Mouse (Mus musculus): ENCODE results near the gene Cmss1. TPM values are rescaled to one million over a fixed set of nuclear protein-coding genes. Genes with fewer than 3 reads are reported as not detected.

Cmss1 gene
- polyA plus RNA-seq, 1 experiment from 2014 or later, result 41.0 TPM

- Histone ChIP-seq H3K27ac (ENCODE audit: low read depth, low read length) (no peak overlapping the region), H3K27me3 (replicated peaks; ENCODE audit: control insufficient read depth, insufficient read depth, low read length) (no peaks in the 10 kb centered on the region), H3K4me3 (ENCODE audit: low read depth, low read length) (no peak overlapping the region), H3K9me3 (replicated peaks; ENCODE audit: control insufficient read depth, low read length) (no peaks in the 10 kb centered on the region), H3K9ac (ENCODE audit: low read length) (no peak overlapping the region), H3K4me1 (ENCODE audit: control insufficient read depth, insufficient read depth, low read length) (no peaks in the 10 kb centered on the region), H3K36me3 (ENCODE audit: control insufficient read depth, insufficient read depth, low read length) (no peaks in the 10 kb centered on the region), H3K4me2 (ENCODE audit: low read length) (no peak overlapping the region)
- 90% methylated on average over 7 of the region's 7 CpGs for WGBS
- no peak for DNase-seq (ENCODE audit: low spot score)
- ATAC-seq, result no peak
Measured at GRCm38 (mm10) chr16:57375248-57375837, 231.3 kb downstream of the Cmss1 start.

GRCm38 (mm10) chr16:57372156-57372555 lies 234.5 kb downstream of the Cmss1 start:
- 86% methylated on average over 3 of the region's 3 CpGs for WGBS
- DNase-seq (ENCODE audit: low spot score) (no peak), ATAC-seq (no peak)
- Histone ChIP-seq H3K9ac (ENCODE audit: low read length) (no peak overlapping the region), H3K4me2 (ENCODE audit: low read length) (no peak overlapping the region), H3K27me3 (replicated peaks; ENCODE audit: control insufficient read depth, insufficient read depth, low read length) (no peaks in the 10 kb centered on the region), H3K27ac (ENCODE audit: low read depth, low read length) (no peak overlapping the region), H3K4me1 (ENCODE audit: control insufficient read depth, insufficient read depth, low read length) (no peaks in the 10 kb centered on the region), H3K4me3 (ENCODE audit: low read depth, low read length) (no peak overlapping the region), H3K36me3 (ENCODE audit: control insufficient read depth, insufficient read depth, low read length) (no peaks in the 10 kb centered on the region), H3K9me3 (replicated peaks; ENCODE audit: control insufficient read depth, low read length) (no peaks in the 10 kb centered on the region)

DNA sequence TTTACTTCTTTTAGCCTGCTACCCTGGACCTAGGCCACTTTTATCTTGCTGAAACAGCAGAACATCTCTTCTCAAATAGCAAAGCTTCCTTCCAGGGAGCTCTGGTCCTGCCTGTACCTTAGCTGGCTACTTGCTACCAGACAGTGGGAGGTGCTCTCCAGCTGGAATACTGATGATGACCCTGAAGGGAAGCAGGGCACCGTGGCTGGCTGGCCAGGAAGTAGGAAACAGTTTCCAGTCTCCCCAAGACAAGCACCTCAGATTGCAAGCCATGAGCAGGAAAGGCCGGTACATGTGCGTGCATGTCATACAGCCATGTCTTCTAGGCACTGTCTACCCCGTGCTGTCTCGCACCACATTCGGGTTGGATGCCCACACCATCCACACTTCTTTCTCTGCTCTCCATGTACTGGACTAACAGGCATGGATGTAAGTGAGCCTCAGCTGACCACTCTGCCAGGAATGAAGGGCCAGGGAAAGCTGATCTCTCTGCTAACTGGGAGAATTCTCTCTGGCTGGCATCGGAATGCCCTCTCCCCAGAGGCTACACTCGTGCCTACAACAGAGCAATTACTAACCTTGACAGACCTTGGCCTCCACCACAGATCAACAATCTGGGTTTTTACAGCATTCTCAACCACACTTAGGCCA lies 236.7 kb downstream of the Cmss1 start:
- Histone ChIP-seq H3K4me1 (ENCODE audit: control insufficient read depth, insufficient read depth, low read length) (no peaks in the 10 kb centered on the region), H3K4me3 (ENCODE audit: low read depth, low read length) (no peak overlapping the region), H3K9me3 (replicated peaks; ENCODE audit: control insufficient read depth, low read length) (no peaks in the 10 kb centered on the region), H3K9ac (ENCODE audit: low read length) (no peak overlapping the region), H3K36me3 (ENCODE audit: control insufficient read depth, insufficient read depth, low read length) (no peaks in the 10 kb centered on the region), H3K4me2 (ENCODE audit: low read length) (no peak overlapping the region), H3K27me3 (replicated peaks; ENCODE audit: control insufficient read depth, insufficient read depth, low read length) (no peaks in the 10 kb centered on the region), H3K27ac (ENCODE audit: low read depth, low read length) (no peak overlapping the region)
- DNase-seq (ENCODE audit: low spot score), result no peak
- 91% methylated on average over 8 of the region's 8 CpGs for WGBS
- no peak for ATAC-seq

DNA sequence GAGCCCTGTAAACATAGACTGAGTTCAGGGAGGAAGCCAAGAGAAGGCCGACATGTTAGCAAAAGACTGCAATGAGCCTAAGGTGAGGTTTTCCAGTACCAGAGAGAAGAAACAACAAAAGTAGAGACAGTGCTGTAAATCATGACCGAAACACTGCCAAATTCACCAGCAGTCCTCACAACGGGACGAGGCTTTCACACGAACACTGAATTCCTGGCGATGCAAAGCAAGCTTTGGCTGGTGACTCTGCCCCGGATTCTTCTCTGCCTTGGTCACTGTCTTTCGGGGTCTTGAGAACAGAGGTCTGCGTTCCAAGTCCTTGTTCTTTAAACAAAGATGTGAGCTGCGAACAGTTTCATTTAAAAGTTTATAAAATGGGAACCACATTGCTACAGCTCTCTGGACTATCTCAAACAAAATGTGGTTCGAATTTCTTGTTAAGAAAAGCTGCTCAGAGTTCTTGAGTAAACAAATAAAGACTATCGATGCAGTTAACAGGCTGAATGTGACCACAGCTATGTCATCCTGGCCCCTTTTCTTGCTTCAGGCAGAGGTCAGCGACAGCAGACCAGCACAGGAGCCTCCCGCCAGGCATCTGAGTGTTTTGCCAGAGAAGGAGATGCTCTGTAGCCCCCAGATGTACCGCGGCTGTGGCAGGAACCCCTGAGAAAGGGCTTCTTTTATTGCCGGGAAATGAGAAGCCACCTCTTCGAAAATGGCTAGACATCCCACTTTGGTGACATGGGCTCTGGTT lies 239.5 kb downstream of the Cmss1 start:
- Histone ChIP-seq H3K4me1 (ENCODE audit: control insufficient read depth, insufficient read depth, low read length) (no peaks in the 10 kb centered on the region), H3K36me3 (ENCODE audit: control insufficient read depth, insufficient read depth, low read length) (no peaks in the 10 kb centered on the region), H3K9me3 (replicated peaks; ENCODE audit: control insufficient read depth, low read length) (no peaks in the 10 kb centered on the region), H3K27me3 (replicated peaks; ENCODE audit: control insufficient read depth, insufficient read depth, low read length) (no peaks in the 10 kb centered on the region), H3K4me3 (ENCODE audit: low read depth, low read length) (no peak overlapping the region), H3K4me2 (ENCODE audit: low read length) (no peak overlapping the region), H3K9ac (ENCODE audit: low read length) (no peak overlapping the region), H3K27ac (ENCODE audit: low read depth, low read length) (no peak overlapping the region)
- 89% methylated on average over 18 of the region's 18 CpGs for WGBS
- no peak for DNase-seq (ENCODE audit: low spot score)
- no peak for ATAC-seq

GRCm38 (mm10) chr16:57366141-57366540 lies 240.5 kb downstream of the Cmss1 start:
- no peak overlapping the region for H3K4me2 ChIP-seq (ENCODE audit: low read length)
- no peaks in the 10 kb centered on the region for H3K27me3 ChIP-seq (replicated peaks; ENCODE audit: control insufficient read depth, insufficient read depth, low read length)
- no peak overlapping the region for H3K4me3 ChIP-seq (ENCODE audit: low read depth, low read length)
- 82% methylated on average over 6 of the region's 6 CpGs for WGBS
- no peak for ATAC-seq
- H3K36me3 ChIP-seq (ENCODE audit: control insufficient read depth, insufficient read depth, low read length), result no peaks in the 10 kb centered on the region
- no peaks in the 10 kb centered on the region for H3K9me3 ChIP-seq (replicated peaks; ENCODE audit: control insufficient read depth, low read length)
- no peak overlapping the region for H3K9ac ChIP-seq (ENCODE audit: low read length)
- DNase-seq (ENCODE audit: low spot score), result no peak
- H3K4me1 ChIP-seq (ENCODE audit: control insufficient read depth, insufficient read depth, low read length), result no peaks in the 10 kb centered on the region
- H3K27ac ChIP-seq (ENCODE audit: low read depth, low read length), result no peak overlapping the region

- H3K27ac ChIP-seq (ENCODE audit: low read depth, low read length), result no peak overlapping the region
- no peak overlapping the region for H3K4me2 ChIP-seq (ENCODE audit: low read length)
- 92% methylated on average over 7 of the region's 7 CpGs for WGBS
- H3K9ac ChIP-seq (ENCODE audit: low read length), result no peak overlapping the region
- no peaks in the 10 kb centered on the region for H3K9me3 ChIP-seq (replicated peaks; ENCODE audit: control insufficient read depth, low read length)
- H3K36me3 ChIP-seq (ENCODE audit: control insufficient read depth, insufficient read depth, low read length), result no peaks in the 10 kb centered on the region
- no peaks in the 10 kb centered on the region for H3K4me1 ChIP-seq (ENCODE audit: control insufficient read depth, insufficient read depth, low read length)
- H3K4me3 ChIP-seq (ENCODE audit: low read depth, low read length), result no peak overlapping the region
- H3K27me3 ChIP-seq (replicated peaks; ENCODE audit: control insufficient read depth, insufficient read depth, low read length), result no peaks in the 10 kb centered on the region
- DNase-seq (ENCODE audit: low spot score) (no peak), ATAC-seq (no peak)
Measured at GRCm38 (mm10) chr16:57364498-57364897, 242.2 kb downstream of the Cmss1 start.

GRCm38 (mm10) chr16:57362679-57363401 lies 243.8 kb downstream of the Cmss1 start:
- H3K9me3 ChIP-seq (replicated peaks; ENCODE audit: control insufficient read depth, low read length), result no peaks in the 10 kb centered on the region
- no peaks in the 10 kb centered on the region for H3K4me1 ChIP-seq (ENCODE audit: control insufficient read depth, insufficient read depth, low read length)
- no peak overlapping the region for H3K9ac ChIP-seq (ENCODE audit: low read length)
- H3K36me3 ChIP-seq (ENCODE audit: control insufficient read depth, insufficient read depth, low read length), result no peaks in the 10 kb centered on the region
- ATAC-seq (peak; percentile 87), DNase-seq (ENCODE audit: low spot score) (peak; percentile 49)
- no peak overlapping the region for H3K4me3 ChIP-seq (ENCODE audit: low read depth, low read length)
- no peak overlapping the region for H3K27ac ChIP-seq (ENCODE audit: low read depth, low read length)
- peak overlapping the region; percentile 20; the same call in 1 of the 2 replicates for H3K4me2 ChIP-seq (ENCODE audit: low read length)
- 43% methylated on average over 18 of the region's 18 CpGs for WGBS
- no peaks in the 10 kb centered on the region for H3K27me3 ChIP-seq (replicated peaks; ENCODE audit: control insufficient read depth, insufficient read depth, low read length)

GRCm38 (mm10) chr16:57360785-57361184 lies 245.9 kb downstream of the Cmss1 start:
- H3K4me2 ChIP-seq (ENCODE audit: low read length), result no peak overlapping the region
- 95% methylated on average over 3 of the region's 3 CpGs for WGBS
- ATAC-seq, result no peak

More at GRCm38 (mm10) chr16:57360785-57361184, 245.9 kb downstream of the Cmss1 start:
- H3K27me3 ChIP-seq (replicated peaks; ENCODE audit: control insufficient read depth, insufficient read depth, low read length), result no peaks in the 10 kb centered on the region
- H3K36me3 ChIP-seq (ENCODE audit: control insufficient read depth, insufficient read depth, low read length), result no peaks in the 10 kb centered on the region
- no peak overlapping the region for H3K9ac ChIP-seq (ENCODE audit: low read length)
- no peak overlapping the region for H3K27ac ChIP-seq (ENCODE audit: low read depth, low read length)
- DNase-seq (ENCODE audit: low spot score), result no peak
- H3K4me1 ChIP-seq (ENCODE audit: control insufficient read depth, insufficient read depth, low read length), result no peaks in the 10 kb centered on the region
- H3K4me3 ChIP-seq (ENCODE audit: low read depth, low read length), result no peak overlapping the region
- H3K9me3 ChIP-seq (replicated peaks; ENCODE audit: control insufficient read depth, low read length), result no peaks in the 10 kb centered on the region
